Mouse (Mus musculus): ENCODE results near the gene Pi4kb. TPM values are rescaled to one million over a fixed set of nuclear protein-coding genes. Genes with fewer than 3 reads are reported as not detected.

Pi4kb gene
- 41.1 TPM for polyA plus RNA-seq (2015; fragmentation: Illumina TruSeq; extraction: RNeasy Lipid Tissue Mini Kit (QIAGEN cat#74804); ENCODE audit: low read depth, low replicate concordance)

DNA sequence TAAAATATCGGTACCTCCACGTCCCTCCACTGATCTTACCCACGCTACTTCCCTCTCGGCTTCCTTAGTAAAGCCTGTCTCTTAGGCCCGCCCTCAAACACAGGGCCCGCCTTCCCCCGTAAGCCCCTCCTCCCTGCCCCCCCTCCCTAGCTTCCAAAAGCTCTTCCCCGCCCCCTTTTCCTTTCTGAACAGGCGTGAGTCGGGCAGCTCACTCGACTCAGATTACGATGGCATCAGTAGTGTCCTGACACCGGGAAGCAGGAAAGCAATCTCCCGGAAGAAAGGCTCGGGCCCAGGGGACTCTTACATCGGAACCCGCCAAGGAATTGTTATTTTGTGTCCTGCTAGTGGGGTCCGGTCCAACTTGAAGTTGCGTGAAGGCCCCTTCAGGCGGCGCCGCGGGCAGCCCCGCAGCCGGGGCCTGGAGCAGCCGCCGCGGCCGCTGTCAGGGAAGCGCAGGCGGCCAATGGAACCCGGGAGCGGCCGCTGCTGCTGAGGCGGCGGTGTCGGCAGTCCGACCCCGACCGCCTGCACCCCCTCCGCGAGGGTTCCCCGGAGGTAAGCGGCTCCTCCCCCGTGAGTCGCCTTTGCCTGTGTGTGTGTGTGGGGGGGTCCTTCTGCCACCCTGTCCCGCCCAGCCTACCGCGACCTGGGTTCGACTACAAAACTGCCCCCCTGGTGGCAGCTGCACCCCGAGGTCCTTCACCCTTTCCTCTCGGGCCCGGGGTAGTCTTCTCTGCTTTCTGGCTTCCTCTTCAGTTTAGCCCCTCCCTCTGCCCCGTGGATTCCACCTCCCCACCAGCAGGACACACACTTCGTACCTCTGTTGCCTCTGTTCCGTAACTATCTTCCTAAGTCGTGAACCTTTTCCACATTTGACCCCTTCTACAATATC lies at the start of gene Pi4kb:
Gene Pi4kb (plus strand): TSS at position 204 of the 895 bp plus-strand sequence.

DNA sequence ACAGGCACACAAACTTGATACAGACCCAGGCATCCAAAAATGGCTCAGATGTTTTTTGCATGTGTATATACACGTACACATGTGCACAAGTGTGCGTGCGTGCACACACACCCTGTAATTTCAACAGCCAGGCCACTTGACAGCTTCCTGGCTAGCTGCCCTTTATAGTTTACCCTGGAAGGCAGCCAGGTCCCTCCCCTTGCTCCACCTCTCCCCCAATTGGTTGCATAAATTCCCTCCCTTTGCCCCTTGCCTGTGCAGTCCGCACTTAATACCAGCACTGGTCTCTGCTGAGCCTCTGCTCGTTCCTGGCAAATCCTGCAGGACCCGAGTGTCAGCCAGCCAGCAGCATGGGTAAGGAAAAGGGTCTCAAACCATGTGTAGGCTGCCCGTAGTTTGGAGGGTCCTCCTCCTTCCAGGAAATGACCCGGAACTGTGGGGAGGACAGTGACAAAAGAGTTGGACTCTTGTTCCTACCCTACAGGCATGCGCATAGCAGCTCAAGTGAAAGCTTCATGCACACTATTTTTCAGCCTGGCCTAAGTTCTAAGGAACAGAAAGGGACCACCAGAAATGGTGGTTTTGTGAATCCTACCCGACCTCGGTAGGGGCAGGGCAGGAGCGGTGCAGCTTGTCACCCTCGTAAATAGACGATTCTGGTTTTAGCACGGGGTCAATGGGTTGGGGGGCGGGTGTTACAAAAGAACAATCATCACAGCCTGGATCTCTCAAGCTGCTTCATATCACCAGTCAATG lies 41.5 kb upstream of the Pi4kb start, which contains the start of gene Selenbp1:
Gene Selenbp1 (plus strand): TSS at position 248 of the 756 bp plus-strand sequence.

DNA sequence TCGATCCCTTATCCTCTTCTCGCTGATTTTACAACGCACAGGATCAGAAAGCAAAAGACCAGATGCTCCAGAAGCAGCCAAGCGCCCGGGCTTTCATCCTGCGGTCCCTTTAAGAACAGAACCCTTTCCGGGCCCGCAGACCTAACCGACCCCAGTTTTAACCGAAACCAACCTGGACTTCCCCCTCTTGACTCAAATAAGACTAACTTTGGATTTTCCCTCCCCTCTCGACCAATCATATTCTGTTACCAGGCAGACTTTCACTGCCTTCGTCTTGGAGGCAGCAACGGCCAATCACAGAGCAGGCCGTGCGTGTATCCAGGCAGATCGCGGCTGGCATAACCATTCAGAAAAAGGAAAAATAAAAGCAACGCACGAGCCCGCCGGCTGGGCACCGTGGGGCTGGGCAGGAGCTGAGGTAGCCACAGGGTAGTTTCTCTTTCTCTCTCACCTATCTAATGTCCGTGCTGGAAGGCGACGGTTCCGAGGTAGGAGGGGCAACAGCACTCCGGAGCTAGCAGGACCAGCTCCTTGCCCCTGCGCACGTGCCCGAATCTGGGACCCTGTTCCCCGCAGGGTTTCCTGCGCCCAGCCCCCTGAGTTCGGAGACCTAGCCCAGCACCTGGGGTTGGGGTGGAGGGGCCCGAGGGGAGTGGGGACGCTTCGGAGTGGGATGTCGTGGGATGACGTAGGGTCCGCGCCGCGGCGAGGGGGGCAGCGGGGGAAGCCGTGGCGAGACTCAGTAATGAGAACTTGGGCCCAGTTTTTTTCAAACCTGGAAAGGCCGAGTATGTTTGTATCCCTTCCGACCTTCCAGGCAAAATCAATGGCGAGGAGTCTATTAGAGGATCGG lies 20.5 kb upstream of the Pi4kb start, which contains the start of gene Rfx5:
Gene Rfx5 (plus strand): TSS at position 312 of the 853 bp plus-strand sequence.

DNA sequence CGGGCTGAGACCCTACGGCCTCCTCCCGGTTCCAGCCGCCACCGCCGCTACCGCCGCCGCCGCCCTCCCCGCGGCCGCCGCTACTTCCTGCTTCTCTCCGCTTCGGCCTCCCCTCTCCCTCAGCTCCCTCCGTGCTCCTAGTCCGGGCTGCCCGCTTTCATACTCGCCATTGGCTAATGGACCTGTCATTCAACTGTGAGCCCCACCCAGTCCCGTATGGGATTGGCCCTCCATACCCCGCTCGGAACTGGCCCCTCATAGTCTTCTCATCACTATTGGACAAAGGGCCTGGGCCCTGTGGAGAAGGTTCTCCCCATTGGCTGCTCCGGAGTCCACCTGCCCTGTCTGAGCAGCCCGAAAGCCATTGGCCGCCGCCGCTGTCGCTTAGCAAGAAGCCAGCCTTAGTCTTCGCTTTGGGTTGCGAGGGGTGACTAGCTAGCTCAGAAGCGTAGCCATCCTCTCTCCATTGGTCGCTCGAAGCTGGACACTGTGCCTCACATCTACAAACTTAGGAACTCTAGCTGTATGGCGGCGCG lies 40.9 kb downstream of the Pi4kb start, which contains the start of gene Zfp687:
Gene Zfp687 (minus strand): TSS at position 112 of the 536 bp plus-strand sequence.

DNA sequence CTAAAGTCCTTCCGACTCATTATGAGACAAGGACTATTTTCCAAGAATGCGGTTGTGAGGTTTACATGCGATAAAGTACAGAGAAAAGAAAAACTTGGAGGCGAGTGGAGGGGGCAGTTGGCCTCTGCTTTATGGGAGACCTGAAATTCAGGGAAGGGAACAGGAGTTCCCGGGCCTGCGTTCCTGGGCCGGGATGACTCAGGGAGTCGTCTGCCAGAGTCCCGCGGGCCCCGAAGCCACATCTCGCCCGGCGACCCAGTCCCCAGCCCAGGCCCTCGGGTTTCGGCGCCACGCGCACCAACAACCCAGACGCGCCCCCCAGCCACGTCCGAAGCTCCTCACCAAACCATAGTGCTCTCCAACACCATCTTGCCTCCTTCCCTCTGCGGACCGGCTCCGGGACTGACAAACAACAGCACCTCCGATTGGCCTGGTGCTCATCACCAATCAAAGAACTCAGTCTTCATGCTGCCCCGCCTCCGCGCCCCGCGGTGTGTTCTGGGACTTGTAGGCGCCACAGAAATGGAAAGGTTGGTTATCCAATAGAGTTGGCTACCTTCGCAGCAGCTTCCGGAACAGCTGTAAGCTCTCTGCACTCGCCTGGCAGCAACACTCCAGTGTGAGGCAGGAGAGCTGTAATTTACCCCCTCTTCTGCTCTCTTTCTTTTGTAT lies 67.8 kb downstream of the Pi4kb start, which contains the start of gene Psmd4:
Gene Psmd4 (minus strand): TSS at position 449 of the 672 bp plus-strand sequence.

Other genes with a start within 250 kb of the Pi4kb start
- gene Cgn, start 188.2 kb upstream of the Pi4kb start, polyA plus RNA-seq (2015; fragmentation: Illumina TruSeq; extraction: RNeasy Lipid Tissue Mini Kit (QIAGEN cat#74804); ENCODE audit: low read depth, low replicate concordance), result 3.5 TPM
- gene Pogz, start 137.2 kb upstream of the Pi4kb start, polyA plus RNA-seq (2015; fragmentation: Illumina TruSeq; extraction: RNeasy Lipid Tissue Mini Kit (QIAGEN cat#74804); ENCODE audit: low read depth, low replicate concordance), result 26.1 TPM
- 315 TPM for gene Psmb4, start 87.8 kb upstream of the Pi4kb start, polyA plus RNA-seq (2015; fragmentation: Illumina TruSeq; extraction: RNeasy Lipid Tissue Mini Kit (QIAGEN cat#74804); ENCODE audit: low read depth, low replicate concordance)
- 17.2 TPM for gene Selenbp1, start 41.7 kb upstream of the Pi4kb start, polyA plus RNA-seq (2015; fragmentation: Illumina TruSeq; extraction: RNeasy Lipid Tissue Mini Kit (QIAGEN cat#74804); ENCODE audit: low read depth, low replicate concordance)
- 16.9 TPM for gene Rfx5, start 20.7 kb upstream of the Pi4kb start, polyA plus RNA-seq (2015; fragmentation: Illumina TruSeq; extraction: RNeasy Lipid Tissue Mini Kit (QIAGEN cat#74804); ENCODE audit: low read depth, low replicate concordance)
- gene Zfp687, start 40.7 kb downstream of the Pi4kb start, polyA plus RNA-seq (2015; fragmentation: Illumina TruSeq; extraction: RNeasy Lipid Tissue Mini Kit (QIAGEN cat#74804); ENCODE audit: low read depth, low replicate concordance), result 16.9 TPM
- 176 TPM for gene Psmd4, start 67.9 kb downstream of the Pi4kb start, polyA plus RNA-seq (2015; fragmentation: Illumina TruSeq; extraction: RNeasy Lipid Tissue Mini Kit (QIAGEN cat#74804); ENCODE audit: low read depth, low replicate concordance)
- 44.0 TPM for gene Pip5k1a, start 132.2 kb downstream of the Pi4kb start, polyA plus RNA-seq (2015; fragmentation: Illumina TruSeq; extraction: RNeasy Lipid Tissue Mini Kit (QIAGEN cat#74804); ENCODE audit: low read depth, low replicate concordance)
- 44.7 TPM for gene Vps72, start 136.3 kb downstream of the Pi4kb start, polyA plus RNA-seq (2015; fragmentation: Illumina TruSeq; extraction: RNeasy Lipid Tissue Mini Kit (QIAGEN cat#74804); ENCODE audit: low read depth, low replicate concordance)
- gene Tmod4, start 149.7 kb downstream of the Pi4kb start, polyA plus RNA-seq (2015; fragmentation: Illumina TruSeq; extraction: RNeasy Lipid Tissue Mini Kit (QIAGEN cat#74804); ENCODE audit: low read depth, low replicate concordance), result 1.2 TPM
- 83.6 TPM for gene Scnm1, start 159.3 kb downstream of the Pi4kb start, polyA plus RNA-seq (2015; fragmentation: Illumina TruSeq; extraction: RNeasy Lipid Tissue Mini Kit (QIAGEN cat#74804); ENCODE audit: low read depth, low replicate concordance)
- gene Lysmd1, start 159.4 kb downstream of the Pi4kb start, polyA plus RNA-seq (2015; fragmentation: Illumina TruSeq; extraction: RNeasy Lipid Tissue Mini Kit (QIAGEN cat#74804); ENCODE audit: low read depth, low replicate concordance), result 24.7 TPM
- gene Tnfaip8l2, start 167.6 kb downstream of the Pi4kb start, polyA plus RNA-seq (2015; fragmentation: Illumina TruSeq; extraction: RNeasy Lipid Tissue Mini Kit (QIAGEN cat#74804); ENCODE audit: low read depth, low replicate concordance), result 5.0 TPM
- gene Sema6c, start 185.7 kb downstream of the Pi4kb start, polyA plus RNA-seq (2015; fragmentation: Illumina TruSeq; extraction: RNeasy Lipid Tissue Mini Kit (QIAGEN cat#74804); ENCODE audit: low read depth, low replicate concordance), result 14.4 TPM
- gene Gabpb2, start 243.2 kb downstream of the Pi4kb start, polyA plus RNA-seq (2015; fragmentation: Illumina TruSeq; extraction: RNeasy Lipid Tissue Mini Kit (QIAGEN cat#74804); ENCODE audit: low read depth, low replicate concordance), result 7.1 TPM

Data from brain, adult 10 weeks (tissue).